Mouse (Mus musculus) kidney, adult 18-20 months (tissue): ENCODE measurements around the gene Pan2.
"Not testable (repeated sequence)": the region's sequence is repeated elsewhere in the genome, so short reads cannot be mapped to it uniquely, and the experiment has no call there.

ENCODE experiments used
- DNase-seq: peaks from one replicate; pipeline ENCODE4 v3.0.0; 2021

Pan2 gene

DNA sequence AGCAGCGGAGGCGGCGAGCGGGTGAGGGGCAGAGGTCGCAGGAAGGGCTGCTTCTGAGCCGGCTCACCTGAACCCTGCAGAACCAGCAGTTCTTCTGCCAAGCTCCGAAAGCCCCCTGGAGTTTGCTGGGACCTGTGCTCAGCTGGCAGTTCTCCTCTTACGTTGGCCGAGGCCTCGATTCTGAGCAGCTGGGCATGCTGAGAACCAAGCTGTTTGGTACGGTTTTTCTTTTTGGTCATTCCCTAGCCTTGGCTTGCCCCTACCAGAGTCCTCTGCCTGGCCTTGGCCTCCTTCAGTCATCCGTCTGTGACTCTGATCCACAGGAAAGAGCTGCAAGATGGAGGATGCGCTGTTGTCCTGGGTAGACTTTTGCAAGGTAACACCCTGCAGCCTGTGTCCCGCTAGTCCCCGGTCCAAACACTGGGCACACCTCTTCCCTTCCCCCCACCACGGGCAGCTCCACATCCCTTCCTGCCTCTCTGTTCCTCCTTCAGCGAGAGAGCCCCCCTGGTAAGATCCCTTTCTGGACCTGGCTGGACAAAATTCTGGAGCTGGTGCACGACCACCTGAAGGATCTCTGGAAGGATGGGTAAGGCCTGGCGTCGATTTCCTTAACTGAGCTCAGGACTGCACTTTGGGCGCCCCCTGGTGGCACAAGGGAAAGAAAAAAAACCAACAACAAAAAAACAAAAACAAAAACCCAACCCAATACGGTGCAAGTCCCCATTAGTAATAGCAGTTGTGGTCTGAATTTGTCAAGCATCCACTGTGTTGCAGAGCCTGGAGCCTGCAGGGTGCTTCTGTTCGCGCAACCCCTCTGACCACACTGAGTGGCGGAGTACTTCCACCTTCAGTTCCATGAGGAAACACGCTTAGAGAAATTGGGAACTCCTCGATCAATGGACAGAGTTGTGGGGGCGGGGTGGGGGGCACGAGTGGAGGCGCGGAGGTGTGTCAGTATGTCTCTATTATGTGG lies 19.2 kb upstream of the Pan2 start:
- peak; percentile 81 for DNase-seq

DNA sequence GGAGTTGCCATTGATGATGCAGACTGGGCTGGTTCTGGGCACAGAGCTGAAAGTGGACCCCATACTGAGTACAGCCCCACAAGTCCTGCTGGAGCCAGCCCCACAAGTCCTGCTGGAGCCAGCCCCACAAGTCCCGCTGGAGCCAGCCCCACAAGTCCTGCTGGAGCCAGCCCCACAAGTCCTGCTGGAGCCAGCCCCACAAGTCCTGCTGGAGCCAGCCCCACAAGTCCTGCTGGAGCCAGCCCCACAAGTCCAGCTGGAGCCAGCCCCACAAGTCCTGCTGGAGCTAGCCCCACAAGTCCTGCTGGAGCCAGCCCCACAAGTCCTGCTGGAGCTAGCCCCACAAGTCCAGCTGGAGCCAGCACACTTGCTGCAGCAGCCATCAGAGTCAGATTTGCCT lies 12.5 kb upstream of the Pan2 start:
- not testable (repeated sequence) for DNase-seq

DNA sequence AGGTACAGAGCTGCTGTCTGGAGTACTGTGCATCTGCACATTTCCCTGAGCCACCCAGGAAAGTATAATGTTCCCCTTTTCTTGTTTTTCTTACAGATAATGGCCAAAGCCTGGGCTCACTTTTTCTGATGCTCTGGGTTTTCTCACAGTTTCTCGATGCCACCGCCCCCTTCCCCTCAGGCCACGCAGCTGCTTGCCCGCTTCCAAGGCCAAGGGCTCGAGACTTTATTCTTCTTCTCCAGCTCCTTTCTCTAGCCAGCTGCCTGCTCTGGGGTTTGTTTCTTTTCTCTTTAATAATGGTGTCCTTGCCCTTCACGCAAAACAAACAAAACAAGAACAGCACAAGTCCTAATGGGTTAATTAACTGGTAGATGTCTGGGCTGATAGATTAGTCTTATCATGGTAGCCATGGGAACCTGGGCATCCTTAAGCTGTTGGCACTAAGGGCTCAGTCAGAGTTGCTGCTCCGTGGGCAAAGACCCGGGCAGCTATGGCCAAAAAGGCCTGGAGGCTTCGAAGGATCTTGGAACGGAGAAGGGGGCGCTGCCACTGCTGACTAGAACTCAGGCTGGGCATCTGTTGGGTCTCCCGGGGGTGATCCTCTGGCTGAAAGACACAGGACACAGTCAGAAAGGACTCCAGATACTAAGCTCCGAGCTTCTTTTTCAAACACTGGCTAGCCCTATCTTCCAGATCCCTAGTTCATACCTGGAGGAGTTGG lies 6.6 kb upstream of the Pan2 start:
- no peak for DNase-seq

DNA sequence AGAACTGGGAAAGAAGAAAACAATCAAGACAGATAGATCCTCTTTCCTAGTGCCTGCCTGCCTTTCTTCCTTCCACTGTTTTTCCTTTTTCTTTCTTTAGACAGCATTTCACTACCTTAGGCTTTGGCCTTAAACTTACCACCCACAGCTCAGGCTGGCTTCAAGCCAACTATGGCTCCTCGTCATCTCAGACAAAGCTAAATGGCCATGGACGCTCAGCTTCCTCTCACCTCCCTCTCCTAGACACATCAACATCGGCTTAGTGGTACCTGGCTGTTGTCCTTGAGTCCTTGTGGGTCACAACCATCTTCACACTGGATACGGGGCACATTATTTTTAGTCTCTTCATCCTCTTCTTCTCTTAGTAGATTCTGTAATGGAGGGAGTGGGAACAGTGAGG lies 5.9 kb upstream of the Pan2 start:
- no peak for DNase-seq

DNA sequence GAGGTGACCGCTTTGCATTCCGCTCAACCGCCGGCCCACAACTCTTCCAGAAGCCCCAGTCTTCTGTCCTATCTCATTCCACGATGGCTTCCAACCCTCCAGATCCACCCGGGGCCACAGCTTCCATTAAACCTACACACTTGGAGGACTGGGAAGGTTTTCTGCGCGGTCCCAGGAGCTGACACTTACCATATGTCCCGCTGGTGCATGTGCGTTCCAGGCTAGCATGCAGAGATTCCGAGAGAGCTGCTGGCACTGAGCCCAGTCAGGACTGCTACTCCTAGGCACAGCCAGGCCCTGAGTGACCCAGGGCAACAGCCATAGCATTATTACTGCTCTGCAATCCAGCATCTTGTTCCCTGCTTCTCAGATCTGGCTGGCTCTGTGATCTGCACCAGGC lies 5.5 kb upstream of the Pan2 start:
- no peak for DNase-seq

DNA sequence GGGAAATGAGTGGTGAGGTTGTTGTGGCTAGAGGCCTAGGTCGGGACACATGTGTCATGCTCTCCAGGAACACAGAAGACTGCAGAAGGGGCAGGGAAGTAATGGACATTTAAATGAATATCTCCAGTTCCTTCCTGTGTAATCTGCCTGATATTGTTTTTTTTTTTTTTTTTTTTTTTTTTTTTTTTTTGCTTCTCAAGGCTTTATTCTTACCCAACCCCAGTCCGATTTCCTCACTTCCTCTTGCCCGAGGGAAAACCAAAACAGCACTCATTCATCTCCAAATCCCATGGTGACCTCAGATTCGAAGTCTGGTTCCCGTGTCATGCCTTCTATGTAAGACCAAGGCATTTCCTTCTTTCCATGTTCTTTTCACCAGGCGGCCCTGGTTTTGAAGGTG lies 4.9 kb upstream of the Pan2 start:
- no peak for DNase-seq

DNA sequence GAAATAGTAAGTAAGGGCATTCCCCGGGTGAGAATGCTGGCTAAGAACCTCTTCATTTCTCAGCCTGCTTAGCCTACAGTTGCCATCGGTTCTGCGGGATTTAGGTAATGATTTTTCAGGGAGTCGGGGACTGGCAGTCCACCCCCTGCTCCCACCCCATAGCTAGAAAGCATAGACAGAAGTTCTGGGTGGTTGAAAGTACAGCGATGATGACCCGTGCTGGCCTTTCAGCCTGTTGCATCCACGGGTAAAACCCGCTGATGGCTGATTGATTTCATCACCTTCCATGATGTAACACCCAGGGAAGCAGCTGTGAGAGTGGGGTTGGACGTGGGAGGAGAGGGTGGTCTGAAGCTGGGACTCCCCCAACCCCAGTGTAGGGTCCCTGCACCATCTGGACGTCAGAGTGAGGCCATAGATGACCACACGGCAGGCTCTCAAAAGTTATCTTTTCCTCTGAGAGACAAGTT lies 4.4 kb upstream of the Pan2 start, which contains the start of gene Il23a:
Il23a (minus strand) TSS at position 51 of the 470 bp plus-strand sequence.
- no peak for DNase-seq

DNA sequence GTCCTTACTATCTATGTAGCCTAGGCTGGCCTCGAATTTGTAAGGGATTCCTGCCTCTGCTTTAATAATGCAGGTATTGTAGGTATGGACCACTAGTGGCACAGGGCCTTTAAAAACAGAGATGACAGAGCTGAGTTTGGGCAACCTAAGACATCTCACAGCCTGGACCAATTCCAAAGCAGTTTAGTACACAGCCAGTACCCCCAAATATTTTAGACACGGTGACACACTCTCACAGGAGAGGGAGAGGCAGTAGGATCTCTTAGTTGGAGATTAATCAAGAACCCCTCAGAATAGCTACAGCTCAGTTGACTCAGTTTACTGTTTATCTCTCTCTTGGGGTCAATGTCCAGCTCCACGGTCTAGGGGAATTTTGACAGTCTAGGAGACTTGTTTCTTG lies 778 bp upstream of the Pan2 start:
- DNase-seq, result no peak

DNA sequence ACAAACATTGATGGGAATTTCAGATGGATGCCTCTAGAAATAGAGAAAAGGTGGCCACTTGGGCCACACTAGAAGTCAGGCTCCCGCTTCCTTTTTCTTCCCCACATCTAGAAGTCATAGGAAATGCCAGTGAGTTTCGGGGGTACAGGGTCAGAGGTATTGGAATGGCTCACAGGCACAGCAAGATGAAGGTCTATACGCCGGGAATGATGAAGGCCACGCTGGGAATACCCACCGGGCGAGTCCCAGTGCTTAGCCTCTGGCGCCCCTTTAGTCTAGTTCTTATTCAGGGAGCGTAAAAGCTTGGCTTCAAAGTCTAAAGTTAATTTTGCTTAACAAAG lies 380 bp upstream of the Pan2 start:
- no peak for DNase-seq

DNA sequence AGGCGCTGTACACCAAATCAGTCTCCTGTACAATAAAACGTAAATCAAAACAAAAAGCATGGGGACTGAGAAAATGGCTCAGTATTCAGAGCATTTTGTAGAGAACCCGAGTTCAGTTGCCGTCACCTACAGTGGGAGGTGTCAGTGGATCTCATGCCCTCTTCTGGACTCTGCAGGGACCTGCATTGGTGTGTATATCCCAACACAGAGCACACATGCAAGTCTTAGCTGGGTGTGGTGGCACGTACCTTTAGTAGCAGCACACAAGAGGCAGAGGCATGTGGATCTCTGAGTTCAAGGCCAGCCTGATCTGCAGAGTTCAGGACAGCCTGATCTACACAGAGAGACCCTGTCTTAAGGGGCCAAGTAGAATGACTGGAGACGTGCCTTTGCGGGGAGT lies 6.5 kb downstream of the Pan2 start:
- no peak for DNase-seq

DNA sequence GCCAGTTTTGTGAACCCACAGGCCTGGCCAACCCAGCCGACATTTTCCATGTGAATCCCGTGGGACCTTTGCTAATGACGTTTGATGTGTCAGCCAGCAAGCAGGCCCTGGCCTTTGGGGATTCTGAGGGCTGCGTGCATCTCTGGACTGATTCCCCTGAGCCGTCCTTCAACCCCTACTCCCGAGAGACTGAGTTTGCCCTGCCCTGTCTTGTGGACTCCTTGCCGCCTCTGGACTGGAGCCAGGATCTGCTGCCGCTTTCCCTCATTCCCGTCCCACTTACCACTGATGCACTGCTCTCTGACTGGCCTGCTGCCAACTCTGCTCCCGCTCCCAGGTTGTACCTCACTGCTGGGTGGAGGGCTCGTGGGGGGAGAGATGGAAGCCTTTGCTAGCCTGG lies 7.0 kb downstream of the Pan2 start:
- DNase-seq, result peak; percentile 28

DNA sequence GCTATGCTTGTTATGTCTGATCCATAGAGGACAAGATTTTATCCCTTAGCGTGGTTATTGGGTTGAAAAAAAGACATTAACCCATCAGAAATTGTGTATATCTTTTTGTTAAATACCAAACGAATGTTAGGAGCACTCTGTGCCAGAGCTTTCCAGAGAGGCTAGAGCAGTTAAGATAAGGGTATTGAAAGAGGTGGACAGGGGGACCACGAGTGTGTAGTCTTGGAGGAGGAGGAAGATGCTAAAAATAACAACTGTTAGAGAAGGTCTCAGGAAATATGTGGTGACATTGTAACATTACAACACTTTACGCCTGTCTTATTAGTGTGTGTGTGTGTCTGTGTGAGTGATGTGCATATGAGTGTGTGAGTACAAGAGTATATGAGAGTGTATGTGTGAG lies 7.8 kb downstream of the Pan2 start:
- no peak for DNase-seq

DNA sequence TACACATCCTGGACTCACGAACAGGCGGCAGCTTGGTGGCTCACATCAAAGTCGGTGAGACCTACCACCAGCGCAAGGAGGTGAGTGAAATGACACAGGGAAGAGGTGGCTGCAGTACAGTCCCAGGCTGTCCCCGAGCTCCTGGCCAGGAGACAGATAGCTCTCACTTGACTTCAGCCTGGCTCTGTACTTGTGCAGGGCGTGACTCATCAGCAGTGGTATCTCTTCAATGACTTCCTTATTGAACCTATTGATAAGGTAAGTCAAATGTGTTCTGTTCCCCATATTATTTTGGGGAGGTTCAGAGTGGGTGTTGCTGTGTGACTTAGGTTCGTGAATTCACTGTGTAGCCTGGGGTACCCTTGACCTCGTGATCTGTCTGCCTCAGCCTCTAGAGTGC lies 12.4 kb downstream of the Pan2 start:
- no peak for DNase-seq

DNA sequence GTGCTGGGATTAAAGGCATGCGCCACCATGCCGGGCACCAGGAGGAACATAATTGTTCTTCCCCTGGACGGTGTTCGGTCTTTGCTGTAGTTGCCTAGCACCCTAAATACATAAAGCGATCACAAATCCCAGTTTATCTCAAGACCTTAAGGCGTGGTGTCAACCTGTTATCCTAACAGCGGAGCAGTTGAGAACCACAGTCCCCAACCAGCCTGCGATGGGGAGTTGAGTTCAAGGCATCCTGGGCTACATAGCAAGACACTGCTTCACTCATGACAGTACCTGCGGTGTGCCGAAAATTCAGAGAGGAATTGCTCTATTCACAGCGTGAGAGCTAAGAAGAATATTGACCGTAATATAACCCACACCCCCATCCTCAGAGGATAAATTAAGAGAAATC lies 18.5 kb downstream of the Pan2 start:
- DNase-seq, result no peak

DNA sequence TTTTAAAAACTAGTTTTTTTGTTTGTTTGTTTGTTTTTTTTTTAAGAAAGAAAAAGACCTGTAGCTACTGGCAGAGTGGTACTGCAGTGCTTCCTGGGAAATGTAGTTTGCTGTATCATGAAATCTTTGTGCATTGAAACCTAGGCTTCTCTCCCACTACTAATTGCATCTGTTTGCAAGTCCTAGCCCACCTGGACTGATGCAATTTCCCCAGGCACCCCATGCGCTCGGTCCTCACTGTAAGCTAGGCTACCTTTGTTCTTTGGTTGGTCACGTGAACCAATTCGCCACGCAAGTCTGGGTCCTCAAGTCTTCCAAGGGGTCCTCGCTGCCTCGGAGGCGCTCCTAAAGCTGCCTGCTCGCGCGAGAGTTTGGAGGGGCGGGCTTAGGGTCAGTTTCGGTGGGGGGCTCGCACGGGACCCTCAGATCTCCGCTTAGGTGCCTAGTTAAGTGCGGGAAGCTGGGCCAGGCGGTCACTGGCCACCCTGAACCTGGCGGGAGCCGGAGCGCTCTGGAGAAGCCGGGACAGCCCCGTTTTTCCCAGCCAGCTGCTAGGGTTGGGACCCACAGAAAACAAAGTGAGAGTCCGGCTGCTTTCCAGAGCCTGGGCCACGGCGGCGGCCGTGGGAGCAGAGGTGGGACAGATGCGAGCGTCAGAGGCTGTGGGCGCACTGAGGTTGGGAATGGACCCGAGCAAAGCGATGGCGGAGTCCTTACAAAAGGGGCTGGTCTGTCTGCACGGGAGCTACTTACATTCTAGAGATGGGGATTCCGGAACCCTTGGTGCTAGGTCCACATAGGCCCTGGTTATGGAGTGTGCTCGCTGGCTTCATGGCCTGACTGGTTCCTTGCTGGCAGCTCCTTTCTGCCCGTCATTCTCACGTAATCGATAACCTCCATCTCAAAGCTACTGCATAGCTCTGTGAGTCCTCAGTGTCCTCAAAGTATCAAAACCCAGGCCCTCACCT lies 19.3 kb downstream of the Pan2 start, which contains the start of gene Cnpy2:
Cnpy2 (plus strand) TSS at position 319 of the 968 bp plus-strand sequence.
- DNase-seq, result peak; percentile 91

DNA sequence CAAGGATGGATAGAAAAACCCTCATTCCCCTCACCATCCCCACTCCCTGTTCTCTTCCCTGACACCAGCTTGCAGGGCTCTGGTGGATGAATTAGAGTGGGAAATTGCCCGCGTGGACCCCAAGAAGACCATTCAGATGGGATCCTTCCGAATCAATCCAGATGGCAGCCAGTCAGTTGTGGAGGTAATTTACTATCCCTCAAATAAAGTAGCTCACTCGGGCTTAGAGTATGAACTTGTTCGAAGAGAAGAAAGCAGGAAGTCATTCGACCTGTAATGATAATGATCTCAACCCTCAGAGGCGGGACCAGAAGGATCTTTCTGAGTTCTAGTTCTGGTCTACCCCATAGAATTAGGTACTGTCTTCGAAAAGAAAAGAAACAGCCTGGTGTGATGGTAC lies 20.4 kb downstream of the Pan2 start:
- DNase-seq, result no peak

DNA sequence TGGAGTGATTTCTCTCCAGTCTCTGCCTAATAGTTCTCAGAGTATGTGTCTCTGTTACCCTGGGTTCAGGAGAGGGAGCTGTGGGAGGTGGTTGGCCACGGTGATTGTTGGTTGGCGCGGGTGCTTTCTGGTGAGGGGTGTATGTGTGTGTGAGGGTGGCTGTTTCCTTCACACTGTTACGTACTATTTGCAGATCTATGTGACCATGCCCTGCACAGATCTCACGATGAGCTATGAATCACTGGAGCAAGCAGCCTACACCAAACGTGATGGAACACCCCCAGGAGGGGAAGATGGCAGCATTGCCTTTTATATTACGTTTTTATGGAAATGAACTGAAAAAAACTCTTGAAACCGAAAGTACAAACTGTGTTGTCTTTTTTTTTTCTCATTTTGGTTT lies 23.7 kb downstream of the Pan2 start:
- no peak for DNase-seq

DNA sequence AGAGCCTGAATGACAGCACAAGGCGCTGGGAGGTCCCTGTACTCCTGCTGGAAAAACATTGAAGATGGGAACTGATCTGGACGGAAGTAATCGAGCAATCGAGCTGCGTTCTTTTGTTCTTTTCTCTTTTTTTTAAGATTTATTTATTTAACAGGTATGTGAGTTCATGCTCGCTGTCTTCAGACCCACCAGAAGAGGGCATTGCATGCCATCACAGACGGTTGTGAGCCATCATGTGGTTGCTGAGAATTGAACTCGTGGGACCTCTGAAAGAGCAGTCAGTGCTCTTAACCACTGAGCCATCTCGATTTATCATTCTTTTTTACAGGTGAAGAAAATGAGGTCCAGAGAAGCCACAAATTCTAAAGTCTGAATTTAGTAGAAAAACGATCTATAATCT lies 24.5 kb downstream of the Pan2 start:
- DNase-seq, result no peak

DNA sequence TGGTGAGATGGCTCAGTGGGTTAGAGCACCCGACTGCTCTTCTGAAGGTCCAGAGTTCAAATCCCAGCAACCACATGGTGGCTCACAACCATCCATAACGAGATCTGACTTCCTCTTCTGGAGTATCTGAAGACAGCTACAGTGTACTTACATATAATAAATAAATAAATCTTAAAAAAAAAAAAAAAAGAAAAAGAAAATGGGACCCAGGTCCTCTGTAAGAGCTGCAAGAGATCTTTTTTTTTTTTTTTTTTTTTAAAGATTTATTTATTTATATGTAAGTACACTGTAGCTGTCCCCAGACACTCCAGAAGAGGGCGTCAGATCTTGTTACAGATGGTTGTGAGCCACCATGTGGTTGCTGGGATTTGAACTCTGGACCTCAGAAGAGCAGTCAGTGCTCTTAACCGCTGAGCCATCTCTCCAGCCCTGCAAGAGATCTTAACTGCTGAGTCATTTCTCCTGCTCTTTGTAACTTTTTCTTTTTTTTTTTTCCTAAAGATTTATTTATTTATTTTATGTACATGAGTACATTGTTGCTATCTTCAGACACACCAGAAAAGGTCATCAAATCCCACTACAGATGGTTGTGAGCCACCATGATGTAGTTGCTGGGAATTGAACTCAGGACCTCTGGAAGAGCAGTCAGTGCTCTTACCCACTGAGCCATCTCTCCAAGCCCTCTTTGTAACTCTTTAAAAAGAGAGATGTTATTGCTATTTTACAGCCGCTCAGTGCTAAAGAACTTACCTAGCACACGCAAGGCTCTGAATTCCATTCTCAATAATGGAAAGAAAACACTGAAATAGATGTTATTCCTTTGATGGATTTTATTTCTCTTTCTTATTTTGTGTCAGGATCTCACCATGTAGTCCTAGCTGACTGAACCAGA lies 29.5 kb downstream of the Pan2 start:
- DNase-seq, result not testable (repeated sequence)

DNA sequence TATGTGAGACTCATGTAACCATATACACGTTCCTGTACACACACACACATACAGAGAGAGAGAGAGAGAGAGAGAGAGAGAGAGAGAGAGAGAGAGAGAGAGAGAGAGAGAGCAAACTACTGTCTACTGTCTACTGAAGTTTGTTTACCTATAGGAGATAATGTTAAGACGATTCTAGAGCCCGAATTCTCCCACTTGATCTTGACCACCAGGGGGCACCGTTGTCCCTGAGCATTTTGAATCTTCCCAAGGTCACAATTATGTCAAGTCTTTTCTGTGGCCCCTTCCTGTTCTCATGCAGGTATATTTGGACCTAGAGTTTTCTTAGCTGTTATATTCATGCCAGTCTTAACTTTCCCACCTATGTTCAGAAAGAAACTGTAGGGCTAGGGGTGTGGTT lies 32.4 kb downstream of the Pan2 start:
- peak; percentile 86 for DNase-seq

DNA sequence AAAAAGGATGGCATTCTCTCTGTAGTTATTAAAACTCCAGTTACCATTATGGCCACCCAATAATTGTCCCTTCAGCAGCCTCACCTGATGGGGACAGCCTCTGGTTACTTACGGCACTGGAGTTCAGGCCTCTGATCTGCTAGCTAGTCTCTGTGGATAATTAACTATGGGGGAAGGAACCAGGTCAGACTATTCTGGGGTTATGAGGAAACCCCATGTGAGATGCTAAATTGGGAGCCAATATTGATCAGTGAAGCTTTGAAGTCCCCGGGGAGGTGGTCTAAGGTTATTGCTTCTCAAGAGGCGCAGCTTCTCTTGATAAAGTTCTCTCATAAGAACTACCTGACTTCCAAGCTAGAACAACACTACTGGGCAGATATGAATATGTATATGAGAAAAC lies 33.1 kb downstream of the Pan2 start:
- no peak for DNase-seq

DNA sequence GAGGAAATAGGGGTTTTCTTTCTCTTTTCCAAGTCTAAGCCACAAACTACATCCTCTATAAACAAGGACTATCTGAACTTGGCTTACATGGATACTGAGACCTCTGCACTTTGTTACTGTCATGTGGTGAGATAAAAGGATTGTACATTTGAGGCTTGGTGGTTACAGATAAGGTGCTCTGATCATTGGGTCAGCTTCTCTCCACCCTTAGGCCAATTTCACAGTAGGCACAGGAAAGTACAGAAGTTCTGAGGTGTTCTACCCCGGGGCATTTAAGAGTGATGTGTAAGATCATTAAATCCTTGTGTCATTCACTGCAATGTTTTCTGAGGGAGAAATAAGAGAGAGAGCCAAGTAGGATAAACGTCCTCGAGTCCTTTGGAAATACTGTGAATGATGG lies 33.5 kb downstream of the Pan2 start:
- no peak for DNase-seq
